Mouse (Mus musculus) hindbrain, embryonic 12.5 days (tissue): Measurements from ENCODE around the gene Ppp1r12b. TPM values are rescaled to one million over a fixed set of nuclear protein-coding genes. Genes with fewer than 3 reads are reported as not detected.
A peak's percentile ranks its signal among the peaks of the same experiment; 100 is the strongest.
"Not testable (repeated sequence)": the region's sequence is repeated elsewhere in the genome, so short reads cannot be mapped to it uniquely, and the experiment has no call there.

Experiments
- ATAC-seq: fragments of 200-750 bp; cut with Nextera tagmentation; 2 replicates; pipeline ENCODE4 v1.8.0; 2017; ENCODE audit warnings: moderate TSS enrichment; ENCODE audit not compliant: low FRiP score
- H3K27ac ChIP-seq: fragments of 300-500 bp; sonication (generic); 2 replicates; pipeline ENCODE4 v1.5.1; 2016; ENCODE audit warnings: mild to moderate bottlenecking
- H3K27me3 ChIP-seq: fragments of 300-500 bp; sonication (generic); 2 replicates; pipeline ENCODE4 v1.6.1; 2016; ENCODE audit warnings: mild to moderate bottlenecking
- H3K36me3 ChIP-seq: fragments of 300-500 bp; sonication (generic); 2 replicates; pipeline ENCODE4 v1.6.1; 2016; ENCODE audit warnings: mild to moderate bottlenecking
- H3K4me1 ChIP-seq: fragments of 300-500 bp; sonication (generic); 2 replicates; pipeline ENCODE4 v1.6.1; 2016
- H3K4me2 ChIP-seq: fragments of 300-500 bp; sonication (generic); replicated peaks from 2 replicates; pipeline ENCODE4 v1.6.1; 2016; ENCODE audit warnings: mild to moderate bottlenecking
- H3K4me3 ChIP-seq: fragments of 300-500 bp; sonication (generic); 2 replicates; pipeline ENCODE4 v1.5.1; 2016; ENCODE audit warnings: mild to moderate bottlenecking
- H3K9ac ChIP-seq: fragments of 300-500 bp; sonication (generic); 2 replicates; pipeline ENCODE4 v1.6.1; 2016; ENCODE audit warnings: mild to moderate bottlenecking, moderate library complexity
- H3K9me3 ChIP-seq: fragments of 300-500 bp; sonication (generic); replicated peaks from 2 replicates; pipeline ENCODE4 v1.6.1; 2016; ENCODE audit warnings: mild to moderate bottlenecking
- WGBS: fragments of 180-500 bp; shearing (Covaris S2); methylation state at CpG from one replicate; pipeline ENCODE4 v1.1.7; 2016; 5-methylcytosine and 5-hydroxymethylcytosine counted together
- polyA plus RNA-seq: library from polyadenylated mRNA; unstranded; fragments of >200 nt; fragmentation: Nextera tagmentation; extraction: Ambion mirVana; gene quantifications from 2 replicates; pipeline ENCODE4 v1.2.1, GENCODE M21; 2016

The Ppp1r12b gene
- polyA plus RNA-seq, 1 experiment from 2014 or later, result 13.2 TPM

DNA sequence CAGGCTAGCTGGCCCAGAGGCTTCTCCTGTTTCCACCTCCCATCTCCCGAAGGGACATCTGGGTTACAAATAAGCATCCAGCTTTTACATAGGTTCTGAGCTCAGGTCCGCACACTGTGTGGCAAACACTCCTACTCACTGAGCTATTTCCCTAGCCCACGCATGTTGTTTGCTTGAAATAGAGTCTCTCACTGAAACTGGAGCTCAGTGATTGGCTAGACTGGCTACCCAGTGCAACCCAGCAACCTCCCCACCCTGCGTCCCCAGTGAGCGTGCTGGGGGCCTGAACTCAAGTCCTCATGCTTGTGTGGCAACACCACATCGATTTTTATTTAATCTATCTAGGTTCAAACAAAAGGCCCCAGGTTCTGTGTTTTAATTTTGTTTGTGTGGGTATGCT, 112.4 kb downstream of the Ppp1r12b start:
- WGBS, result 88% methylated on average over 6 of the region's 6 CpGs
- no peak for ATAC-seq
- Histone ChIP-seq H3K4me2 (no peak overlapping the region), H3K4me3 (no peak overlapping the region), H3K27me3 (no peaks in the 10 kb centered on the region), H3K4me1 (no peaks in the 10 kb centered on the region), H3K9me3 (no peaks in the 10 kb centered on the region), H3K9ac (no peak overlapping the region), H3K36me3 (peaks cover 10% of the 10 kb centered on the region; the same call in 1 of the 2 replicates), H3K27ac (no peak overlapping the region)

DNA sequence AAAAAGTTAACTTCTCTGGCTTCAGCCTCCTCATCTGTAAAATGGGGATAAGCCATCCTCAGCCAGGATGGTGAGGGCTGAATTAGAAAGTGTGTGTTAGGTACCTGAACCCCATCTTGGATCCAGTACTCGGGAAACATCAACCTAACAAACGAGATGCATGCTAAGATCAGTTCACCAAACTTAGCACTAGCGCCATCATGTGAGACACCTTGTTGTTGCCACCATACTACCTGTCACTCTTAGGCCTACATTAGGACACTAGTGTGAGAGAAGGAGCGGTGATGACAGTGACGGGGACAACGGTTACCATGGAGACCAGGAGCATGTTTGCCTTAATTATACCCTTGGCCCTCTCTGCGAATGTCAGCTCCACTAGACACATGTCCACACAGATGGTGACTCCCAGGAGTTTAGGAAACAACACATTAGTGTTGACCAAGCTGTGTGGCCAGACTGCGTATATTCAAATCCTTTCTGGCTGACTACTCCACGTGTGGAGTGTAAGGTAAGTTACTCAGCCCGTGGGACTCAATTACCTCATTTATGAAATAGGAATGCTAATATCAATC, 118.7 kb downstream of the Ppp1r12b start:
- Histone ChIP-seq H3K36me3 (peaks cover 29% of the 10 kb centered on the region), H3K9me3 (no peaks in the 10 kb centered on the region), H3K27me3 (no peaks in the 10 kb centered on the region), H3K27ac (no peak overlapping the region), H3K4me1 (peaks cover 3% of the 10 kb centered on the region; the same call in 1 of the 2 replicates), H3K4me3 (no peak overlapping the region), H3K9ac (no peak overlapping the region), H3K4me2 (no peak overlapping the region)
- WGBS, result 58% methylated on average over 10 of the region's 10 CpGs
- ATAC-seq, result peak; percentile 19; the same call in 1 of the 2 replicates

DNA sequence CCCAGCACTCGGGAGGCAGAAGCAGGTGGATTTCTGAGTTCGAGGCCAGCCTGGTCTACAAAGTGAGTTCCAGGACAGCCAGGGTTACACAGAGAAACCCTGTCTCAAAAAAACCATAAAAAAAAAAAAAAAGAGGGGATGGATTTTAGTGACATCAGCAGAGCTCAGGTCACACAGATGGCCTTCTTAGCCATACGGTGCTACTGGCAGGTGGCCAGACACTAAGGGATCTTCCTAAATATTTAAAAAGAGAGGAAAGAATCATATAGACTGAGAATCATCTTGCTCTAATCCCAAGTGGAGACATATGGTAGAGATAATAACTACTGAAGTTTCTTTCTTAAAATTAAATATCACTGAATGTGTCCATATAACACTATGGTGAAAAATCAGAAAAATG, 124.9 kb downstream of the Ppp1r12b start:
- not testable (repeated sequence) for H3K27ac ChIP-seq, H3K9me3 ChIP-seq, H3K27me3 ChIP-seq, H3K9ac ChIP-seq, H3K4me3 ChIP-seq, H3K4me1 ChIP-seq, ATAC-seq, H3K4me2 ChIP-seq
- H3K36me3 ChIP-seq, result peaks cover 20% of the 10 kb centered on the region
- 88% methylated on average over 3 of the region's 3 CpGs for WGBS

DNA sequence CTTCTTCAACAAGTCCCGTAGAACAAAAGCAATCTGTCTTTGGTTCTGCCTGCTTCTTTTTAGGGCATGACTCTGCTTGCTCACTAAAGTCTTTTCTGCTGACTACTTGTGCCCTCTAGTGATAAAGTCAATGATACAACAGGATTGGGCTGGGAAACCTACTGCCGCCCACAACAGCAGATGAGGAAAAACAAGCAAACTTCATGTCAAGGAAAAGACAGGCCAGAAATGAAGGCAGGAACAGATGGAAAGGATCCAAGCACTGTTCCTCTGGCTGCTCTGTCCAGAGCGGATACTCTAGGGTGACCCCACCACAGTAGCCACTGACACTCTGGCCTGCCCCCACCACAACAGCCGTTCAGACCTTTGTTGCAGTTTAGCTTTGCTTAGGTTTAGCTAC, 126.1 kb downstream of the Ppp1r12b start:
- H3K4me1 ChIP-seq, result 0 out of 2 replicates have a peak, but pooled peaks cover 3% of the 10 kb centered on the region
- 62% methylated on average over 4 of the region's 4 CpGs for WGBS
- ATAC-seq, result no peak

DNA sequence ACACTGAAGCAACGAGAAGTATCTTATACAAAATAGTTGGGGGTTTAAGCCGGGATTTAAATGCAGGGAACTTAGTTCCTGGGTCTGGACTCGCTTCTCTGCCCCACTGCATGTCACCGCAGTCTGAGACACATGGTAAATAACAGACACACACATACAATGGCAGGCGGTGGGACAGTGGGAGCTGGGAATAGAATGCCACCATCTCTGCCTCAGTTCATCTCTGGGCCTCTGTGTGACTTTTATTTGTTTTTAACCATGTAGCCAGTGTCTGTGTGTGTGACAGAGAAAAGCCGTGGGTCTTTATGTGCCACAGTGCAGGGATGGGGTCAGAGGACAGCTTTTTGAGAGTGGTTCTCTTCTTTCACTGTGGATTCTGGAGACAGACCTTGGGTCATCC, 130.8 kb downstream of the Ppp1r12b start:
- Histone ChIP-seq H3K4me3 (no peak overlapping the region), H3K4me2 (no peak overlapping the region), H3K27me3 (no peaks in the 10 kb centered on the region), H3K9ac (no peak overlapping the region), H3K4me1 (peaks cover 7% of the 10 kb centered on the region), H3K36me3 (peaks cover 7% of the 10 kb centered on the region; the same call in 1 of the 2 replicates), H3K9me3 (no peaks in the 10 kb centered on the region), H3K27ac (no peak overlapping the region)
- no peak for ATAC-seq
- 80% methylated on average over 6 of the region's 6 CpGs for WGBS

More for the DNA sequence above, 126.1 kb downstream of the Ppp1r12b start:
- Histone ChIP-seq H3K36me3 (peaks cover 12% of the 10 kb centered on the region), H3K9ac (no peak overlapping the region), H3K27me3 (no peaks in the 10 kb centered on the region), H3K9me3 (no peaks in the 10 kb centered on the region), H3K4me3 (no peak overlapping the region), H3K27ac (no peak overlapping the region), H3K4me2 (no peak overlapping the region)

DNA sequence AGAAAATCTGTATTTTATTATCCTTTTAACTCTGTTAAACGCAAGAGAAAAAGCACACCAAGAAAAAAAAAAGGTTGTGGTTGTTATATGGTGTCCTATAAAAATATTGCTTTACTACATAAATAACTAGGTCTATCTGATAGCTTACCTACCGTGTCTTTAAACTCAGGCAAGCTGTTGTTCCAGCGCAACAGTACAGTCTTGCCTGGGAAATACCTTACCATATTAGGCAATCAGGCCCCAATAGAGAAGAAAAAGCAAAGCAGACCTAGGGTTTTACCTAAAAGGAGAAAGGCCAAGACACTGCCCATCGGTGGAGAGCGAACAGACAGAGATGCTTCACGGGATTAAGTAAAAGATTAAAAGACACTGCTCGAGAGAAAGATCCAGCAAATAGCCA, 131.9 kb downstream of the Ppp1r12b start:
- no peak for ATAC-seq
- H3K27me3 ChIP-seq, result no peaks in the 10 kb centered on the region
- no peak overlapping the region for H3K4me3 ChIP-seq
- WGBS, result 70% methylated on average over 7 of the region's 7 CpGs
- no peak overlapping the region for H3K27ac ChIP-seq
- peaks cover 7% of the 10 kb centered on the region; the same call in 1 of the 2 replicates for H3K36me3 ChIP-seq
- H3K9me3 ChIP-seq, result no peaks in the 10 kb centered on the region
- no peak overlapping the region for H3K9ac ChIP-seq
- H3K4me2 ChIP-seq, result no peak overlapping the region
- H3K4me1 ChIP-seq, result peaks cover 7% of the 10 kb centered on the region

DNA sequence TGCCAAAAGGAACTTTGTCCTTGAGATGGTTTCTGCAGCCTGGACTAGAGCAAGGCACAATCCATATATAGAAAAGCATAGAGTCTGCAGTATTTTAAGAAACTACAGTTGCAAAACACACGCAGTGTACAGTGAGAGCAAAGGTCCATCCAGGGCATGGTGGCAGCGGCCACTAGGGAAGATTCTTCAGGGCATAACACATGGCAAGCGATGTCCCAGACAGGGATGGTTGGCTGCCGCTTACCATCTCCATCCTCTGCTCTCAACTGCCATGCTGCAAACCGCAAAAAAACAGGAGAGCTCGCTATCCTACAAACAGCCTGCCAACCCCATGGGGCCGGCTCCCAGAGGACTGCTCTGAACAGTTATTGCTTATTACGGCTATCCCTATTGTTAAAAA, 132.4 kb downstream of the Ppp1r12b start:
- WGBS, result 81% methylated on average over 8 of the region's 8 CpGs
- H3K27ac ChIP-seq, result no peak overlapping the region
- ATAC-seq, result no peak

DNA sequence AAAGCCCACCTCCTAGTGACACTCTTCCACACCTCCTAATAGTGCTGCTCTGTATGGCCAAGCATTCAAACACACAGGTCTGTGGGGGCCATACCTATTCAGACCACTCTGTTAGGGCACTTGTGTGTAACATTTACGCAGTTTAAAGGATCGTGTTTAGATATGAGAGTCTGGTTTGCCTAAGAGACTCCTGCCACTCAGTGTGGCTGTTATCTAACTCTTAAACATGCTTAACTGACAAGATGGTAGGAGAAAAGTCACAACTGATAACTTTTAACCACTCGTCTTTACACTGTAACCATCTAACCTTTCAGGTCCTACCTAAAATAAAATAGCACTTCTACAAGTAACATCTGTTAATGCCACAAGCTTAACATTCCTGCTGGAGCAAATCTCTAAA, 134.9 kb downstream of the Ppp1r12b start:
- Histone ChIP-seq H3K4me3 (no peak overlapping the region), H3K9me3 (no peaks in the 10 kb centered on the region), H3K4me2 (no peak overlapping the region), H3K36me3 (0 out of 2 replicates have a peak, but pooled peaks cover 7% of the 10 kb centered on the region), H3K27ac (no peak overlapping the region), H3K27me3 (no peaks in the 10 kb centered on the region), H3K4me1 (peaks cover 10% of the 10 kb centered on the region), H3K9ac (no peak overlapping the region)
- 96% methylated on average over 3 of the region's 3 CpGs for WGBS
- no peak for ATAC-seq

More for the DNA sequence above, 132.4 kb downstream of the Ppp1r12b start:
- Histone ChIP-seq H3K4me3 (no peak overlapping the region), H3K9ac (no peak overlapping the region), H3K27me3 (no peaks in the 10 kb centered on the region), H3K4me1 (peaks cover 7% of the 10 kb centered on the region), H3K9me3 (no peaks in the 10 kb centered on the region), H3K4me2 (no peak overlapping the region), H3K36me3 (peaks cover 7% of the 10 kb centered on the region; the same call in 1 of the 2 replicates)

DNA sequence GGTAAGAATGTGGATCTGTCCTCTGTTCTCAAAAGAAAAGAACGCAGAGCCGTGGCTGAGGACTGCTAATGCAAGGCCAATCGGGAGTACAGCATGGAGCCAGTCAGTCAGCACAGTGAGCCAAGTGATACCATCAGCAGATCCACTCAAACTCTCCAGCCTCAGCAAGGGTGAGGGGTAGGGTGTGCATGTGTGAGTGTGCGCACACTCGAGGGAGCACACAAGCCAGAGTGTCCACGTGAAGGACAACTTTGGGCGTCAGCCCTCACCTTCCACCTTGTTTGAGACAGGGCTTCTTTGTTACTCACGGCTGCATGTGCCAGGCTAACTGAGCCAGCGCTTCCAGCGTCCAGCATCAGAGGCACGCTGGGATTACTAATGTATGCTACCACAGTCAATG, 136.5 kb downstream of the Ppp1r12b start:
- Histone ChIP-seq H3K4me1 (peaks cover 7% of the 10 kb centered on the region), H3K36me3 (0 out of 2 replicates have a peak, but pooled peaks cover 4% of the 10 kb centered on the region), H3K9me3 (no peaks in the 10 kb centered on the region), H3K4me2 (no peak overlapping the region), H3K27ac (no peak overlapping the region), H3K27me3 (no peaks in the 10 kb centered on the region), H3K9ac (no peak overlapping the region), H3K4me3 (no peak overlapping the region)
- 94% methylated on average over 11 of the region's 11 CpGs for WGBS
- no peak for ATAC-seq

DNA sequence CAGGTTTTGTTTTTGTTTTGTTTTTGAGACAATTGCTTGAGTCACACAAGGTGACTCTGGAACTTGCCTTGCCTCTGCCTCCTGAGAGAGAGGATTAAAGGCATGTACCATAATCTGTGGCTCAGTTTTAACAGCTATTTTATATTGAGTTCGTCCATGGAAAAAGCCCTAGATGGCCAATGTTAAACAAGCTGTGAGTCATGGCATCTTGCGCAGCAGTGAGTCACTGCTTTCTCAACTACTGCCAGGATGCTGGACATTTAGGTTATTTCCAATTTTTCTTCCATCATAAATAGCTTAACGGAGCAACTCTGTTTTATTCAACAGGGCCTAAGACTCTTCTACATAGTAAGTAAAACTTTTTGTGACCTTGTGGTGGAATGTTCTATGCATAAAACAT, 137.0 kb downstream of the Ppp1r12b start:
- Histone ChIP-seq H3K27ac (no peak overlapping the region), H3K27me3 (no peaks in the 10 kb centered on the region), H3K9me3 (no peaks in the 10 kb centered on the region), H3K9ac (no peak overlapping the region), H3K36me3 (0 out of 2 replicates have a peak, but pooled peaks cover 5% of the 10 kb centered on the region), H3K4me2 (no peak overlapping the region), H3K4me3 (no peak overlapping the region), H3K4me1 (peaks cover 7% of the 10 kb centered on the region)
- ATAC-seq, result no peak
- WGBS, result 93% methylated on average over 3 of the region's 3 CpGs

DNA sequence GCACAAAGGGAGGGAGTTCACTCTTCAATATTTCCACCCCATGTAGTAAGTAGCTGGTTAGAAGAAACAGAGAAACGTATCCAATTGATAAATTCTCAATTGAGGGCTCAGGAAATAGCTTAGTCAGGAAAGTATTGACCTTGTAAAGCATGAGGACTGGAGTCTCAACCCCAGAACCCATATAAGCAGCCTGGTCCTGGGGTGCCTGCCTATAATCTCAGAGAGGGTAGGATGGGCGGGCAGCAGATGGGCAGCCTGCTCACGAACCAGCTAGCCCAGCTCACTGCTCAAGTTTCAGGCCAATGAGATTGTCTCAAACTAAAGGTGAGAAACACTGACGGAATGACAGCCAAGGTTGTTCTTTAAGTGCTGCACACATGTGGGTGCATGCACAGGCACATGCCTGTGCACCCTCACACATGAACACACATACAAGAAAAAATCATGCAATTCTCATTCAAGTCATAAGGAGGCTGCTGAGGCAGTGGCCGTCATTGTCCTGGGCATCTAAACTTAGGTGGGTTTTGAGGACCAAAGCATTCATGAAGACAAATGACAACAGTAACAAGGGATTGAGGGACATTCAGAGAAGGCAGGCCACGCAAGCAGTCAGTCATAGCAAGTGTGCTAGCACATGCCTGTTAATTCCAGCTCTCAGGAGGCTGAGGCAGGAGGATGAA, 137.7 kb downstream of the Ppp1r12b start:
- no peak overlapping the region for H3K4me3 ChIP-seq
- no peaks in the 10 kb centered on the region for H3K9me3 ChIP-seq
- 0 out of 2 replicates have a peak, but pooled peaks cover 7% of the 10 kb centered on the region for H3K36me3 ChIP-seq
- no peak overlapping the region for H3K27ac ChIP-seq
- no peak for ATAC-seq
- no peak overlapping the region for H3K9ac ChIP-seq
- peaks cover 3% of the 10 kb centered on the region for H3K4me1 ChIP-seq
- no peak overlapping the region for H3K4me2 ChIP-seq
- WGBS, result 86% methylated on average over 6 of the region's 6 CpGs
- no peaks in the 10 kb centered on the region for H3K27me3 ChIP-seq

DNA sequence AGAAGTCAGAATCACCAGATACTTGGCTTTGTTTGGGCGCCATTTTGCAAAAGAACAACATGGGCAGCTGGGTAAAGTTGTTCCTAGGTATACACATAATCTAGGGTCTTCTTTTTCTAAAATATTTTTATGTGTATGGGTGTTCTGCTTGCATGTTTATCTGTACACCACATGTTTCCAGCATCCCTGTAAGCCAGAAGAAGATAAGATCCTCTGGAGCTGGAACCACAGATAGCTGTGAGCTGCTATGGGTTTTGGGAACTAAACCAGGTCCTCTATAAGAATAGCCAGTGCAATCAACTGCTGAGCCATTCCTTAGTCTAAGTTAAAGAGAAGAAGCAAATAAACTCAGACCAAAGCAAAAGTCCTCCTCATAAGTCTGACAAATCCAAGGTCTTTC, 138.6 kb downstream of the Ppp1r12b start:
- H3K27ac ChIP-seq, result no peak overlapping the region
- H3K36me3 ChIP-seq, result 0 out of 2 replicates have a peak, but pooled peaks cover 7% of the 10 kb centered on the region
- no peak overlapping the region for H3K4me3 ChIP-seq
- peaks cover 3% of the 10 kb centered on the region for H3K4me1 ChIP-seq
- ATAC-seq, result no peak
- no peaks in the 10 kb centered on the region for H3K27me3 ChIP-seq
- no peaks in the 10 kb centered on the region for H3K9me3 ChIP-seq
- H3K4me2 ChIP-seq, result no peak overlapping the region
- H3K9ac ChIP-seq, result no peak overlapping the region
- 98% methylated on average over 1 of the region's 1 CpGs for WGBS

DNA sequence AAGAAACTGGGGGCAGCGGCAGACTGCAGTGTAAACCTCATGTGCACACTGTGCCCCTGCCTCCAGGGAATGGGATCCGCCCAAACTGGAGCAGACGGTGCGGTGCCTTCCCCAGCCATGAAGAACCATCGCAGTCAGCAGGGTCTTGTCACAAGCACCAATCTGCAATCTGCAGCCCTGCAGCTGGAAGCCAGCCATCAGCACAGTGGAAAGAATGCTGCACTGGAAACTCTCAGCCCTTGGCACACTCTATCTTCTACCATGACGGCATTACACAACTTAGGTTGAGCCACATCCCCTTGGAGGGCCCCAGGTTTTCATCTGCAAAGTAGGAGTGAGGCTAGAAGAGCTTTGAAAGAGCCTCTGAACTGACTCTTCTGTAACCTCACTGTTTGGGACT, 139.1 kb downstream of the Ppp1r12b start:
- Histone ChIP-seq H3K27ac (no peak overlapping the region), H3K36me3 (0 out of 2 replicates have a peak, but pooled peaks cover 7% of the 10 kb centered on the region), H3K4me1 (peaks cover 3% of the 10 kb centered on the region), H3K4me2 (no peak overlapping the region), H3K9ac (no peak overlapping the region), H3K27me3 (no peaks in the 10 kb centered on the region), H3K4me3 (no peak overlapping the region), H3K9me3 (no peaks in the 10 kb centered on the region)
- ATAC-seq, result no peak
- WGBS, result 68% methylated on average over 6 of the region's 6 CpGs
